Mouse (Mus musculus): ENCODE results near the gene Zfp704. TPM values are rescaled to one million over a fixed set of nuclear protein-coding genes. Genes with fewer than 3 reads are reported as not detected.

Zfp704 gene
- total and polyA plus RNA-seq, 3 experiments = not detected

- dilution Hi-C loops (cut with MboI; ENCODE audit: extremely low pct_ligation_motif_present, extremely low pct_unique_long_range_greater_than_20kb, low sequenced_read_pairs) (no loop called here), in situ Hi-C loops (cut with MboI; ENCODE audit: low pct_ligation_motif_present, low pct_unique_long_range_greater_than_20kb, low sequenced_read_pairs) (no loop called here)
- TF ChIP-seq MAX (IDR thresholded peaks at IDR 0.05; ENCODE audit: low read length) = no peak
- TF ChIP-seq RCOR1 (conservative IDR thresholded peaks at IDR 0.05; ENCODE audit: low read depth, low read length) = no peak
- TF ChIP-seq MEF2A (IDR thresholded peaks at IDR 0.05; ENCODE audit: borderline replicate concordance, low read depth, low read length) = no peak
- TF ChIP-seq ELF1 (IDR thresholded peaks at IDR 0.05; ENCODE audit: low read depth, low read length) = no peak
- TF ChIP-seq EP300 (IDR thresholded peaks at IDR 0.05; ENCODE audit: low read length) = no peak
- no peak for TF ChIP-seq TCF12 (IDR thresholded peaks at IDR 0.05; ENCODE audit: low read depth, low read length)
- no peak for TF ChIP-seq E2F4 (IDR thresholded peaks at IDR 0.05; ENCODE audit: insufficient replicate concordance, low read depth, low read length)
- Histone ChIP-seq H3K4me3 (replicated peaks in 1 of 3; ENCODE audit: low read depth in 2 of 3, low read length in 2 of 3, poor library complexity in 1 of 3) (no peak overlapping the region), H3K9ac (ENCODE audit: insufficient read depth, low read depth) (no peak overlapping the region), H3K4me2 (ENCODE audit: insufficient read depth, low read depth, poor library complexity, severe bottlenecking) (no peak overlapping the region), H3K4me1 (ENCODE audit: control insufficient read depth in 1 of 2, insufficient read depth in 2 of 2) (no peaks in the 10 kb centered on the region), H3K79me2 (replicated peaks; ENCODE audit: control insufficient read depth, extremely low read depth, insufficient read depth, poor library complexity, severe bottlenecking) (no peaks in the 10 kb centered on the region), H3K9me3 (replicated peaks; ENCODE audit: low read length) (peaks cover 6% of the 10 kb centered on the region), H3K36me3 (replicated peaks in 1 of 2; ENCODE audit: control insufficient read depth in 1 of 2, insufficient read depth in 1 of 2, low read length in 1 of 2) (no peaks in the 10 kb centered on the region), H3K27me3 (replicated peaks) (no peaks in the 10 kb centered on the region), H3K27ac (ENCODE audit: insufficient read depth, low read depth) (no peak overlapping the region)
- no peak for DNase-seq (ENCODE audit: extremely low read depth)
Measured at GRCm38 (mm10) chr3:9604941-9605340, 4.9 kb downstream of the Zfp704 start.

DNA sequence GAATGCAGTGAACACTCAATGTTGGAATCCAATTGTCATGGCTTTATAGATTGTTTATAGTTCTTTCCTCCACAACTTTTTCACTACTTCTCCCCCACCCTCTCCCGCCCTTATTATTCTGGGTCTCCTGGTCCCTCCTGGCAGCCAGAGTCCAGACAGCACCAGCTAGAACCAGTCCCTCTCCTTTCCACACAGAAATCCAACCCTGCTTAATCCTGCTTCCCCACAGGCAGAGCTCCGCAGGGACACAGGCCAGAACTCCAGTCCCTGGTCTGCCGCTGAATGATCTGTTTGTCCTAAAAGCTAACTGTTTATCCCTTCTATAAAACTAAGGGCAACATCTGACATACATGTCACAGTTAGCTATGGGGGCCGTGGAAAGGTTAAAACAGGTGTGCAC is 6.0 kb downstream of the Zfp704 start:
- no peaks in the 10 kb centered on the region for H3K36me3 ChIP-seq (replicated peaks in 1 of 2; ENCODE audit: control insufficient read depth in 1 of 2, insufficient read depth in 1 of 2, low read length in 1 of 2)
- H3K4me2 ChIP-seq (ENCODE audit: insufficient read depth, low read depth, poor library complexity, severe bottlenecking) = no peak overlapping the region
- H3K4me1 ChIP-seq (ENCODE audit: control insufficient read depth in 1 of 2, insufficient read depth in 2 of 2) = peaks cover 0 to 5% of the 10 kb centered on the region in 2 experiments; a peak in 2 of 4 replicates
- no peak for DNase-seq (ENCODE audit: extremely low read depth)
- H3K27ac ChIP-seq (ENCODE audit: insufficient read depth, low read depth) = no peak overlapping the region
- H3K79me2 ChIP-seq (replicated peaks; ENCODE audit: control insufficient read depth, extremely low read depth, insufficient read depth, poor library complexity, severe bottlenecking) = no peaks in the 10 kb centered on the region
- H3K9ac ChIP-seq (ENCODE audit: insufficient read depth, low read depth) = no peak overlapping the region
- H3K9me3 ChIP-seq (replicated peaks; ENCODE audit: low read length) = peaks cover 3% of the 10 kb centered on the region
- TF ChIP-seq JUND (conservative IDR thresholded peaks at IDR 0.05; ENCODE audit: low read depth, low read length) (no peak), ELF1 (IDR thresholded peaks at IDR 0.05; ENCODE audit: low read depth, low read length) (no peak), SMC3 (IDR thresholded peaks at IDR 0.05; ENCODE audit: low read depth, low read length) (no peak), NELFE (IDR thresholded peaks at IDR 0.05; ENCODE audit: low read depth, low read length) (no peak), TCF12 (IDR thresholded peaks at IDR 0.05; ENCODE audit: low read depth, low read length) (no peak), EP300 (IDR thresholded peaks at IDR 0.05; ENCODE audit: low read length) (no peak), POLR2AphosphoS2 (IDR thresholded peaks at IDR 0.05; ENCODE audit: low read depth, low read length) (no peak), RCOR1 (conservative IDR thresholded peaks at IDR 0.05; ENCODE audit: low read depth, low read length) (no peak), MAZ (IDR thresholded peaks at IDR 0.05; ENCODE audit: low read depth, low read length) (no peak), E2F4 (IDR thresholded peaks at IDR 0.05; ENCODE audit: insufficient replicate concordance, low read depth, low read length) (no peak), ZKSCAN1 (IDR thresholded peaks at IDR 0.05; ENCODE audit: borderline replicate concordance, low read depth, low read length) (no peak), MEF2A (IDR thresholded peaks at IDR 0.05; ENCODE audit: borderline replicate concordance, low read depth, low read length) (no peak), USF1 (IDR thresholded peaks at IDR 0.05; ENCODE audit: low read depth, low read length) (no peak), MAX (IDR thresholded peaks at IDR 0.05; ENCODE audit: low read length) (no peak), GABPA (IDR thresholded peaks at IDR 0.05; ENCODE audit: insufficient replicate concordance, low read depth, low read length) (no peak), RAD21 (IDR thresholded peaks at IDR 0.05; ENCODE audit: low read depth, low read length) (no peak), HCFC1 (IDR thresholded peaks at IDR 0.05; ENCODE audit: low read depth, low read length) (no peak), TBP (conservative IDR thresholded peaks at IDR 0.05; ENCODE audit: low read depth, low read length) (no peak)
- no peak overlapping the region for H3K4me3 ChIP-seq (replicated peaks in 1 of 3; ENCODE audit: low read depth in 2 of 3, low read length in 2 of 3, poor library complexity in 1 of 3)
- H3K27me3 ChIP-seq (replicated peaks) = no peaks in the 10 kb centered on the region
- in situ Hi-C loops (cut with MboI; ENCODE audit: low pct_ligation_motif_present, low pct_unique_long_range_greater_than_20kb, low sequenced_read_pairs) = no loop called here
- dilution Hi-C loops (cut with MboI; ENCODE audit: extremely low pct_ligation_motif_present, extremely low pct_unique_long_range_greater_than_20kb, low sequenced_read_pairs) = no loop called here

Measured in CH12.LX (cell line).